Mouse (Mus musculus) cerebellum, postnatal 36 days (tissue): ENCODE data around the gene Timm50.

Experiments used
- DNase-seq, 2 experiments: peaks; one replicate each; pipeline ENCODE4 v3.0.0; 2021 to 2022; ENCODE audit warnings: mixed read lengths in 2 of 2

The Timm50 gene

DNA sequence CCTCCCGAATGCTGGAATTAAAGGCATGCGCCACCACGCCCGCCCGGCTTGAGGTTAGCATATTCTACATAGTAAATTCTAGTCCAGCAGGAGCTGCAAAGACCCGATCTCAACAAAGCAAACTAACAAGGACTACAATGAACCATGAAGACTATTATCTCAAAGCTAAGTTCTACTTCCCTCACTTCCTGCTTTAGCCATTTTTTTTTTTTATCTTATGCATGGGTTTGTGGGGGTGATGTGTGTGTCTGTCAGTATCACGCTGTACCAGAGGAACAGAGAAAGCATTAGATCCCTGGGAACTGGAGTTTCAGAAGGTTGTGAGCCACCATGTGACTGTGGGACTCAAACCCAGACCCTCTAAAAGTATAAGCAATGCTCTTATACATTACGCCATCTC lies 13.4 kb upstream of the Timm50 start:
- no peak for DNase-seq

DNA sequence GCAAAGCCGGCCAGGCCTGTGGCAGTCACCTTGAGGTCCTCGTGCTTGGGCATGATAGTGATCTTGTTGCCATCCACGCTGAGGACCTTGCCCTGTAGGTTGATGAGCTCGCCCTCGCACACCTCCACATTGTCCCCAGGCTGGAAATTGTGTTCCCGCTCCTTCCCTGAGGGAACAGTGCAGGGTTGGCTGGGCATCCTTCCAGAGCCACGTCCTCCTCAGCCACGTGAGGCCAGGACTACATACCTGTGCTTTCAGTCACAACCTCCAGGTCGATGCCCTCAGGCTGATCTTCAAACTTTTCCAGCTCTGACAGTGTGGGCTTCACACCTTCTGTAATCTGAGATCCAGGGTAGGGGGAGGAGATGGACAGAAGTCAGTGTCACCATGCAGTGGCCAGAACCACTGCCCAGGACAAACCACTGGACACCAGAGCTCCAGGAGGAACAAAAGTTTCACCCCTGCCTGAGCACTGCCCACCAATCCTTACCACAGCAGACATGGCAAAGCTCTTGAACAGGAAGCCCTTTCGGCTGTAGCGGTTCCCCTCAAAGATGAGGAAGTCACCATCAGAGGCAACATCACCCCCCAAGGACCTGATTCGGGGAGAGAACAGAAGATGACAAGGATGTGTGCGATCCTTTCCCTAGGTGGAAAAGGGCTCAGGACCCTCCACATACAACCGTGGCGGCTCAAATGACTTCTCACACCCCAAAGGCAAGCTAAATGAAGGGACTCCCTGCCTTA lies 10.3 kb upstream of the Timm50 start:
- DNase-seq, result no peak

DNA sequence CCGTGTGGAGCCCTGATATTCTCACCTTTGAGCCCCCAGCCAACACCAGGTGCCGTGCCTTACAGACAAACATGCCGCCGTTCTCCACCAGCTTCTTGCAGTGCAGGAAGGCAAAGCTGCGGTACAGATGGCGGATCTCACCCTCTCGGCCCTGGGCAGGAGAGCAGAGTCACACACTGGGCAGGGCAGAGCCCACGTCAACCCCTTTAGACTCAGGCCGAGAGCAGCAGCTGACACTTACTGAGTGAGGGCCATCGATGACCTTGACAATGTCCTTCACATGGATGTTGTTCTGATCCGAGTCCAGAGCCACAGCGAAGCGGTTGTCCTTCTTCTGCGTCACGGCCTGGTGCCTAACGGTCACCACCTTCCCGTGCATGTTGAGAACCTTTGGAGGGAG lies 6.8 kb upstream of the Timm50 start:
- no peak for DNase-seq

DNA sequence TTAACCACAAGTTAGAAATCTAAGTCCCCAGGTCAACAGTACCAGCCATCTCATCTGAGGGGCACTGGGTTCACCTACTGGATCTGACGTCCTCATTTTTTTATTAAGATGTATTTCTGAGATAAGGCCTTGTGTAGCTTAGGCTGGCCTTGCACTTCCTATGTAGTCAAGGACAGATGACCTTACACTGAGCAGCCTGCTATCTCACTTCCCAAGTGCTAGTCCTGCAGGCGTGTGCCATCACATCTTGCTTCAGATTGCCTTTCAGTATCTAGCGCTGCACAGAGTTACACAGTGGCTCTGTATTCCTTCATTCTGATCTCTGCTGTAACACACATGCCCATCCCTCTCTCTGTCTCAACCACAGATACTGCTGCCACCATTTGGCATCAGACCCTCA lies 6.2 kb upstream of the Timm50 start:
- no peak for DNase-seq

DNA sequence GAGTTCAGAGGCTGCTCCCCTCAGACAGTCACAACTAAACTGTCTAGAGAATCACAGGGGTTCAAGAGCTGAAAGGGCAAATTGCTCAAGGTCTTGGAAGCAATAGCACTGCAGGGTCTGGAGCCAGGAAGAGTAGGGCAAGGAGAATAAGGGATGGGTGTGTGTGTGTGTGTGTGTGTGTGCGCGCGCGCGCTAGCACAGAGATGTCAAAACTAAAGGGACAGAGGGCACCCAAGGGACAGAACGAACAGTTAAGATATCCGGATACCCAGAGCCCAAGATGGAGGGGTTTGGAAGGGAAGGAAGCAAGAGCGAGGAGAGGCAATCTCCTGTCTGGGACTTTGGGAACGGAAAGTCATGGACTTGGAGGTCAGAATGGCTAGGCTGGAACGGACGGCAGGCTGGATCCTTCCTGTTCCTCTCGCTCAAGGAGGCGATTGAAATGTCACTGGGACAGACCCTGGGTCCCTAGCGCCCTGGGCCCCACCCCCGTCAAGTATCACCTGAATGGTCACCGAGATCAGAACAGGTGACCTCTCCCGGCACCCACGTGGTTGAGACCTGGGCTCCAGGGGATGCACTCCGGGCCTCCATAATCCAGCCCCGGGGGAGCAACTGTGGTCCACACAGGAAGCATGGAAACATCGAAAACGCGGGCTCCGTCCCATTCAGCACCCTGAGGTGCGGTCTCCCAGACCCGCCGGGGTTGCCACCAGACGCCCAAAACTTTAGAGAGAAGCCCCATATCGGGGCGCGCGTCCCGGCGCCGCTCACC lies 534 bp downstream of the Timm50 start:
- no peak for DNase-seq

DNA sequence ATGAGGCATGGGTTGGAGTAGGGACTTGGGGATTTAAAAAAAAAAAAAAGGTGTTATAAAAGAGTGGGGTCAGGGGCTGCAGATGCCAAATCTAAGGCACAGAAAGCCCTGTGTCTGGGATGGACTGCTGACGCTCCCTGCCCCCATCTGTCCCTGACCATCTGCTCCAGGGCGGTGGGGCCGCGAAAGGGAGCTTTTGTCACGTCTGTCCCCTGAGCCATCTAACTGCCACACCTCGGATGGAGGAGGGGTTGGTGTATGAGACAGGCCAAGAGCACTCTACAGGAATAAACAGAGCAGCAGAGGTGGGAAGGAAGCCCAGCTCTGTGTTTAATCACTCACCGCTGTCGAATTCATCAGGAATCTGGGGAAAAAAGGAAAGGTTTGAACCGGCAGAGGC lies 2.1 kb downstream of the Timm50 start:
- DNase-seq, result no peak

DNA sequence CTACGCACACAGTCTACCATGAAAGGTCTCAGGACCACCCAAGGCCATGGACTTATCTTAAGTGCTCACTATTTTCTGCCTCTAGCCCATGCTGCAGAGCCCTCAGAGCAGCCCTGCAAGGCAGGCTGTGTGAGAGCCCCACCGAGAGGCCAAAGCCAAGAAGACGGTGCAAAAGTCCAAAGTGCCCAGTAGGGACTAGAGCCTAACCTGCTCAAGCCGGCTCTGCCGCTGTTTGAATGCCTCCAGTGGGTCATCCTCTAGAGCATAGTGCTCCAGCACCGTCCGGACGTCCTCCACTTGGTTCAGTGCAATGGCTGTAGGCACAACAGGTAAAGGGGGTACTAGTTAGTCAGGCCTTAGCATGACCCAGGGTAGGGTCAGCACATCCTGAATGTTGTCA lies 5.7 kb downstream of the Timm50 start:
- no peak for DNase-seq

DNA sequence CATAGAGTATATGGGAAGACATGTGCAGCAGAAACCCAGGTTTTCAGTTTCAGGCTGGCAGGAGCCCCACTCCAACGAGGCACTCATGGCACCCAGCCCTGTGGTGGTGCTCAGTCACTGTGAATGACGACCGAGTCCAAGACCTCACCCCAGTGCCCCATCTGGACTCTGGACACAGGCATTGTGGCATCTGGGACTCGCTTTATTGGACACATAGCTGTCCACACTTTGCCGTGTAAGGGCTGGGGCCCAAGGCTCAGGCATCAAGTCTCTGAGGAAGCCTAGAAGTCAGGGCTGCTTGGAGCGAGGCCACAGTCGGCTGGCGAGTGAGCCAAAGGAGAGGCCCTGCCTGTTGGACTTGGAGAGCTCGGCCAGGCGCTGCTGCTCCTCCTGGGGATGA lies 6.2 kb downstream of the Timm50 start:
- no peak for DNase-seq

DNA sequence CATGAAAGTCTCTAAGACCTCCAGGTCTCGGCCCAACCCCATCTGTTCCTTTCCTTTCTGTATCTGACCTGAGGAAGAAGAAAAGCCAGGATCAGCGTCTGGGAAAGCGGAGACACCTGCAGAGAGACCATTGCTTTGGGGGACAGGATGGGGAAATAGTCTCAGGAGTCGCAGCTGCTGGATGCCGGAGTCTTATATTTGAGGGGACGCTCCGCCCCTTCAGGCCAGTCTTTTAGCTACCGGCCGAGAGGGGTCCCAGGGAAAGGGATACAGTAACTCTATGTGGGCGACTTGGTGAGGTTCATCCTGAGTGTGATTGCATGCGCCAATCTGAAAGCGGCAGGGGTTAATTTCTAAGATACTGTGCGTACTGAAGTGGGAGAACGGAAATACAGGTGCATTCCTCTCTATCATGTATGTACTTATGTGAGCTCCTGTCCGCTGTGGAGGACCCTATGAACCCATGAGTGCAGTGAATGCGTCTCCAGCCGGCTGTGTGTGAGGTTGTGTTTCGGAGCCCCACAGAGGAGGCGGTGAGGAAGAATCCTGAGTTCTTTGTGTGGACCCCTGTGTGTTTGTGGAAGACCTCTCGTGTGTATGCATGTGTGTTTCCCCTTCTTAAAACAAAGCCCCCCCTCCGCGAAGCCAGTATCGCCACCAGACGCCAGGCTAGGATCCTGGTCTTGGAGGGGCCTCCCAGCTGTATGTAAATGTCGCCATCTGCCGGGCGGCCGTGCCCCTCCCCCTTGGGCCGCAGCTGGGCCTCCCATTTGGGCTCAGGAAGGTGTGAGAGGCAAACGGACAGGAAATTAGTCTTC lies 10.0 kb downstream of the Timm50 start, which contains the start of gene Dll3:
Dll3 (minus strand) TSS at position 623 of the 818 bp plus-strand sequence.
- peak in 1 of 2 experiments; percentile 43 for DNase-seq

DNA sequence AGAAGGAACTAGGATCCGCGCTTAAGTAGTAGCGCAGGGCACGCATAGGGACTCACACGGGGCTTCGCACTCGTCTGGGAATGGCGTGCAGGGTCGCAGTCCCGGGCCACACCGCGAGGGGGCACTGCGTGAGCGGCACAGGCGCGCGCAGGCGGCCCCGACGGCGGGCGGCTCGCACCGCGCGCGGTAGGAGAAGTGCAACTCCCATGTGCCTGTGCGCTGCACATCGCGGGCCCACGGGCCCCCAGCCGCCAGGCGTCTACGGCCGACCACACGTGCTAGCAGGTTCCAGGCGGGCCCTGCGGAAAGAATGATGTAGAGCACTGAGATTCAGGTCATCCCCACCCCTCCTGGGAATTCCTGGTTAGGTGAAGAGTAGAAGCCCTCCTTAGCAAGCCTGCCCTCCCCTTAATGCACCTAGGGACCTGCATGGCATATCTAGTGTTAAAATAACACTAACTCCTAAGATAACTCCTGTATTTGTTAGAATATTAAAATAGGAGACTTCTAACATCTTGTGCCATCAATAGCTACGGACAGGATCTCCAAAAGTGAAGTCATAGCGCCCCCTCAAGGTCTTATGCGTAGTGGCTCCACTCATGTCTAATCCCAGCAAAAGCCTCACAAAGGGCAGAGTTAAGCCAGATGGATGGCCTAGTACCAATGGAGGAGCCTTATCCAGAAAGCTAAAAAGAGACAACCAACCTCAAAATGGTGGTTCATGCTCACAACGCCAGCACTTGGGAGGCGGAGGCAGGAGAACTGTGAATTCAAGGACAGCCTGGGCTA lies 12.8 kb downstream of the Timm50 start:
- peak; percentile 54 to 65 for DNase-seq

DNA sequence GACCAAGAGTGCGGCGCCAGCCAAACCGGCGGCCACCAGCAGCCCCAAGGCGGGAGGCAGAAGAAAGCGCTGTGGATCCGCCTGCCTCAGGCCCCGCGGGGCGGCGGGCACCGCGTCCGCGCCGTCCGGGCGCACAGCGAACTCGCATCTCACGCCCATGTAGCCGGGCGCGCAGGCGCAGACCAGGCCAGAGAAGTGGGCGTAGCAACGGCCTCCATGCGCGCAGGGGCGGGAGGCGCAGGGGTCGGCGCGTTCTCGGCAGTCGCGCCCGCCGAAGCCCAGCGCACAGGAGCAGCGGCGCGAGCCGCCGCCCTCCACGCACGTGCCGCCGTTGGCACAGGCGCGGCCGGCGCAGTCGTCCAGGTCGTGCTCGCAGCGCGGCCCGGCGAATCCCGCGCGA lies 17.4 kb downstream of the Timm50 start:
- peak; percentile 46 to 62 for DNase-seq

DNA sequence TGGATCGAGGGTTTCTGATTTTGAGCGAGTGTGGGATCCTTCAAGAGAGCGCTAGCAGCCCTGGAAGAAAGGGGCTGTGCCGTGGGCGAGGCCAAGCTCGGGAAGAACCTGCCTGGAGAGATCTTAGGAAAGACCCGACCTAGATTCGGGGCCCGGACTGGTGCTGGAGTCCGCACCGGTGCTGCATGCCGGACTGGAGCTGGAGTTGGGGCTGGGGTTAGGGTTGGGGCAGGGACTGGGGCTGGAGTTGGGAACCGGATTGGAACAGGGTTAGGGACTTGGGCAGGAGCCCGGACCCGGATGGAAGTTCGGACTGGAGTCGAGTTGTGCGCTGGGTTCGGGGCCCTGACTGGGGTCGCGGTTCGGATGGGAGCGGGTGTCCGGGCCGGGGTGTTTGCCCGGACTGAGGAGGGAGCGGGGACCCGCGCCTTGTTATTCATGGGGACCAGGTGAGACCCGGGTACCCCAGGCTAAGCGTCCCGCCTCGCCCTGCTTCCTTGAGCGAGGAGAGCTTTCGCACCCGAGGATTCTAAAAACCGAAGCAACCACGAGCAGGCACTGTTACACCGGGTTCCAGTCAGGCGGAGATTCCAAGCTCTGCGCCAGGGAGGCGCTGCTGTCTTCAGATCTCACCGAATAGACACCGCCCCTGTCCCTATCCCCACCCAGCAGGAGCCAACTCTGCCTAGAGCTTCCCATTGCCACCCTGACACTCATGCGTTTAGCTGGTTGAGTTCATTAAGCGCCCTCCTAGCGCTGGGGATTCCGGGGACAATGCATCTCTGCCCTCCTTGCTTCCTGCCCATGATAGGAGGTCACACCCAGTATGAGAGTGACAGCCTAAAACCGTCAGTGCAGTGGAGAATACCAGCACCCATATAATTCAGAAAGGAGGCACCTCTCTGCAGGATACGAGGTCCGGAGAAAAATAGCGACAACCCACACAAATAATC lies 21.0 kb downstream of the Timm50 start, which contains the start of gene Selenov:
Selenov (minus strand) TSS at position 549 of the 953 bp plus-strand sequence.
- DNase-seq, result peak; percentile 56 to 60

DNA sequence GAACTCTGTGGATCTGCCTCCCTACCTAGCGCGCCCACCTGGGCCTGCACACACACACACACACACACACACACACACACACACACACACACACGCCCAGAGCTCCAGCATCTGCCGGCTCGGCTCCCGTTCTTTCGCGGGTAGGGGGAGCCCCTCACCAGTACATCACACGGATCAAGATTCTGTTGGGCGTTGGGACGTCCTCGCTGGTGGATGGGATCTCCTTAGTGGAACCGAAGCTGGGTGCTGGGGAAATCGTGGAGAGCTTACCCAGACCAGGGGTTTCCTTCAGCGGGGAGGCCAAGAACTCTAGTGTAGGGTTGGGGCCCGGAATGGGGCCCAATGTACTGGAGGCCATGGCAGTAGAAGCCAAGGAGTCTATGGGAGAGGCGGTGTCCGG lies 21.7 kb downstream of the Timm50 start:
- DNase-seq, result no peak

DNA sequence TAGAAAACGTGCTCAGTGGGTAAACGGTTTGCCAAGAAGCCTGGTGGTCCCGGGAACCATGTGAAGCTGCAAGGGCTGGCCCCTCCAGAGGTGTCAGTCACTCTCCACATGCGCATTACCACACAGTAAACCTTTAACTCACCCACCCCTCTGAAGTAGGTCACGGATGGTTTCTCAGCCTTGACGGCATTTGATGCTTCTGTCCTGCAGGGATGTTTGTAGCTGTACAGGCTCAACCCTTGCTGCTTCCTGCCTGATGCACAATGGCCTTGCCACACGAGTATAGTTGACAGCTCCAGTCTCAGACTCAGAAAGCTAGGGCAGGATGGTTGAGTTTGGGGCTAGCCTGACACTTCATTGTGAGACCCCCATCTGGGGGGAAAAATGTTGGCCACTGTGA lies 31.2 kb downstream of the Timm50 start:
- no peak for DNase-seq

DNA sequence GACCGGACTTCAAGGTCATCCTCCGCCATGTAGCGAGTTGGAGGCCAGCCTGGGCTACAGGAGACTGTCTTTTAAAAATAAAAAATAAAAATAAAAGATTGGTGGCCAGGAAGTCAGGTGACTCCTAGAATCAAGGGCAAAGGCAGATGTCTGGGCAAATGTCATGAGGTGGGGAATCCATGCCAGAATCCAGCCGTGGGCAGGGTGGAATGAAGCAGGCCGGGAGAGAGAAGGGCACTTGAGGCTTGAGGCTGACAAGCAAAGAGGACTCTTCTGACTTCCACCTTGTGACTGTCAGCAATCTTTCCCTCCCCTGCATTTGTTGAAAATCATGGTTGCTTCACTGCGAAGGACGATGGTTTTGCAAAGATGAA lies 33.6 kb downstream of the Timm50 start:
- DNase-seq, result no peak

DNA sequence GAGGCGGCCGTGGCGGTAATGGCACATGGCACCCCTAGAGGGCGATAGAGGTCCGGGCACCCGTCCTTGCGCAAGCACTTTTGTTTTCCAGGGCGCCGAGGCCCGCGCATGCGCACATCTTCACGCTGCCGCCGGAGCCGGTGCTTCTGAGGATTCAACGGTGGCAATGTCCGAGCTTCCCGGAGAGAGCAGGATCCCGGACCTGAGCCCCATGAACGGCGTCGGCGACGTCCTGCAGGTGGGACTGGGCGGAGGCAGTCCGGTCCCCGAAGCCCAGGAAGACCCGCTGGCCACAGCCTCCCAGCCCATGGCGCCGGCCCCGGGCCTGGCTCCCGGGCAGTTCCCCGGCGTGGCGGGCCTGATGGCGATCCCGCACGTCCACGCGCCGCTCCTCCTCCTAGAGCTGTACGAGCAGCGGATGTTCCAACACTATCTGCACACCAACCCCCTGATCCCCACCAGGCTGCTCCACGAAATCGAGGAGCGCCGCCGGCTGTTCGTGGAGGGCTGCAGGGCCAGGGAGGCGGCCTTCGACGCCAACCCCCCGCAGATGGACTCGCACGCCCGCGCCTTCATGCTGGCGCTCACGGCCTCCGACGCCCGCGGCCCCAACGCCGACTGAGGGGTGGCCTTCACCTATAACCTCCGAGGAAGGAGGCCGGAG lies 34.1 kb downstream of the Timm50 start, which contains the start of gene Eid2b:
Eid2b (plus strand) TSS at position 125 of the 664 bp plus-strand sequence.
- DNase-seq, result peak; percentile 98 to 99

DNA sequence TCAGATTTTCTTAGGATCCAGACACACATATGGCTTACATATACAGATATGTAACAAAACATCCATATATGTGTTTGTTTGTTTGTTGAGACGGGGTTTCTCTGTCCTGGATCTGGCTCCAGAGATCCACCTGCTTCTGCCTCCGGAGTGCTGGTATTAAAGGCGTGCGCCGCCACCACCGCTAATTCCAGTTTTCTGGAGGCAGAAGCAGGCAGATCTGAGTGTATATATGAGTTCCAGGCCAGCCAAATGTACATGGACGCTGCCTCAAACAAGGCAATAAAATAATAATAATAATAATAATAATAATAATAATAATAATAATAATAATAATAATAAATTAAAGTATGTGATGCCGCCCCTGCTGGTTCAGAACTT lies 34.6 kb downstream of the Timm50 start:
- DNase-seq, result no peak

DNA sequence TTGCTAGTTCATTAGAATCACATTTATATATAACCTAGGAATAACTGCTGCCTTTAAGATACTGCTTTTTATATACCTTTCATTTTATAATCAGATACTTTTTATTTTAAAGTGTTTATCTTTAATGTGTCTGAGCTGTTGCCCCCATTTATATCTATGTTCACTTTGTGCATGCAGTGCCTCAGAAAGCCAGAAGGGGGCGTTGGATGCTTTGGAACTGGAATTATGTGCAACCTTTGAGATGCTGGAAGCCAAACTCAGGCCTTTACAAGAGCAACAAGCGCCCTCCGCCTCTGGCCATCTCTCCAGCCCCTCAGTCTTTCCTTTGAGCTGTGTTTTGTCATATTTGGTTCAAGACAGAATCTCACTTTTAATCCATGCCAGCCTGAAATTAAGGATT lies 40.1 kb downstream of the Timm50 start:
- DNase-seq, result no peak

DNA sequence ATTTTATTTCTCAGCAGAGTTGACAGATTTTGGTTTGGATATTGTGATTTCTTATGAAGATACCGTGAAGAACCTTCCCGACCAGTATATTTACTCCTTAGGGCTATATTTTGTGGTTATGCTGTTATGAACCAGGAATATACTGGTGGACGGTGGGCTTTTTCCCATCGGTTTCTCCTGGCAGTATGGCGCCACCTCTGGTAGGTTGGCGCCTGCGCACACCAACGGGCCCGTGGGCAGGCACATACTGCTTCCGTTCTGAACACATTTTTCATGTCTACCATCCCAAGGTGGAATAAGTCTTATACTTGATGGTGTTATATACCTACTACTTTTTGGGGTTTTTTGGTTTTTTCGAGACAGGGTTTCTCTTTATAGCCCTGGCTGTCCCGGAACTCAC lies 42.5 kb downstream of the Timm50 start:
- no peak for DNase-seq

DNA sequence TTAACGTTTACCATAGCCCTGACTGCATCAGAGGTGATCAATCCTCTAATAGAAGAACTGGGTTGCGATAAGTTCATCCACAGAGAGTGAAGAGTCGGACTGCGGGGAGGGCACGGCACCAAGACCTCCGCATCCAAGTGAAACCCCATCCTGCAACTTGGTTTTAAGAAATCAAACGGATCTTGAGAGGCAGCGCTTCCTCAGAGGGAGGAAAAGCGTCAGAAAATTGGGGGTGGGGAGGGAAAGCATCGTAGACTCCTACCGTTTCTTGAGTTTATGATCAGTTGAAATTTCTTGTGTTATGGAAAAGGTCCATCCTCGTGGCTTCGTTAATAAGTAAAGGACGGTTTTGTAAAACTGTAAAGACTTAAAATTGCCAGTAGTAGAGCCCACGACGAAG lies 43.3 kb downstream of the Timm50 start:
- no peak for DNase-seq

DNA sequence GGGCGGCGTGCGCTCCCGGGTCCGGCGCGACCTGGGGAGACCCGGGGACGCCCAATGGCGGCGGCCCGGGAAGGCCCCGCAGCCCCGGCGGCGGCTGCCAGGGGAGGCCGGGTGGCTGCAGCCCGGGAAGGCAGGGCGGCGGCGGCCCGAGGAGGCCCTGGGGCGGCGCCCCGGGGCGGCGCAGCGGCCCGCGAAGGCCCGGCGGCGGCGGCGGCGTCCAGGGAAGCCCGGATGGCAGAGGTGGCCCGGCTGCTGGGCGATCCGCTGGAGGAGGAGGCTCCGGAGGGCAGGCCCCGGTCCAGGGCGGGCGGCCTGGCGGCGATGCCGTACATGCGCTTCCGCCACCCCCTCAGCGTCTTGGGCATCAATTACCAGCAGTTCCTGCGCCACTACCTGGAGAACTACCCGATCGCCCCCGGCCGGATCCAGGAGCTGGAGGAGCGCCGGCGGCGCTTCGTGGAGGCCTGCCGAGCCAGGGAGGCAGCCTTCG lies 43.8 kb downstream of the Timm50 start:
- peak; percentile 57 to 69 for DNase-seq
